Mouse (Mus musculus) C2C12 (cell line): ENCODE measurements around the gene Uso1.

Experiments
- CEBPB ChIP-seq: IDR thresholded peaks from one replicate; pipeline ENCODE4 v1.6.1; 2011; ENCODE audit warnings: low read depth, mild to moderate bottlenecking, control low read depth, moderate library complexity
- CTCF ChIP-seq: IDR thresholded peaks from one replicate; pipeline ENCODE4 v1.5.1; 2011; ENCODE audit not compliant: control insufficient read depth, insufficient read depth, insufficient read length
- FOSL1 ChIP-seq: IDR thresholded peaks from one replicate; pipeline ENCODE4 v1.8.0; 2011; ENCODE audit warnings: mild to moderate bottlenecking, low read length; ENCODE audit not compliant: poor library complexity, insufficient read depth, severe bottlenecking
- MAX ChIP-seq: IDR thresholded peaks from one replicate; pipeline ENCODE4 v1.6.1; 2011; ENCODE audit warnings: mild to moderate bottlenecking, control low read depth
- MYOD1 ChIP-seq: IDR thresholded peaks from one replicate; pipeline ENCODE4 v1.6.1; 2011; ENCODE audit warnings: low read depth; ENCODE audit not compliant: control insufficient read depth, insufficient read length
- MYOG ChIP-seq: IDR thresholded peaks from one replicate; pipeline ENCODE4 v1.6.1; 2011; ENCODE audit not compliant: control insufficient read depth, insufficient read length; ENCODE audit errors: extremely low read depth
- USF1 ChIP-seq: IDR thresholded peaks from one replicate; pipeline ENCODE4 v1.6.1; 2011; ENCODE audit warnings: low read depth, mild to moderate bottlenecking, control low read depth, moderate library complexity

DNA sequence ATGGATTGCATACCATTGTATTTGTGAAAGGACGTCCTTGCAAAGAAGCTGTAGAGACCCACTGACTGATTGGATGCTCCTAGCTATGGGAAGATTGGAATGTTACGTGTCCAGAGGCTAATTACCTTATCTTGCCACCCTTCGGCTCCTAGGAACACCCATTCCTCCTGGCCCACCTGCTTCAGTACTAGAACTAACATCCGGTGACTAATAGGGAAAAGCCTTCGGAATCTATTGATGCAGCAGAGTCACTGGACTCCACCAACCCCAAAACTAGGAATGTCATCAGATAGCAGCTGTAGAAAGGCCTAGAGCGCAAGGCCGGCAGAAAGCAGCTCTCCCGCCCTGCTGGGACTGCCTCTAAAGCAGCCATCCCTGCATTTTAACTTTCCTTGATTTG lies 36.1 kb upstream of the Uso1 start:
- TF ChIP-seq MYOG (no peak), CTCF (no peak), MAX (no peak), CEBPB (no peak), USF1 (no peak), MYOD1 (no peak), FOSL1 (no peak)
